Mouse (Mus musculus) ES-E14 (cell line): ENCODE data around the gene Hoxb5.

Experiments
- CHD2 ChIP-seq: IDR thresholded peaks from 2 replicates; pipeline ENCODE4 v1.6.1; 2014; ENCODE audit warnings: mild to moderate bottlenecking, low read depth, low read length, inconsistent platforms
- HCFC1 ChIP-seq: IDR thresholded peaks from 2 replicates; pipeline ENCODE4 v1.6.1; 2012; ENCODE audit warnings: low read length, inconsistent platforms, borderline replicate concordance; ENCODE audit not compliant: insufficient read depth
- MAFK ChIP-seq: IDR thresholded peaks from 2 replicates; pipeline ENCODE4 v1.6.1; 2014; ENCODE audit warnings: mild to moderate bottlenecking, low read depth, low read length, inconsistent platforms; ENCODE audit not compliant: insufficient read depth
- ZC3H11A ChIP-seq: IDR thresholded peaks from 2 replicates; pipeline ENCODE4 v1.6.1; 2012; ENCODE audit warnings: low read depth, mild to moderate bottlenecking, inconsistent platforms, low read length, borderline replicate concordance
- ZNF384 ChIP-seq: IDR thresholded peaks from 2 replicates; pipeline ENCODE4 v1.6.1; 2012; ENCODE audit warnings: low read depth, low read length, inconsistent platforms

- TF ChIP-seq MAFK (no peak), ZC3H11A (no peak), ZNF384 (no peak), CHD2 (no peak), HCFC1 (no peak)
These were observed 25.5 kb downstream of the Hoxb5 start for GRCm38 (mm10) chr11:96328605-96329004.
